Mouse (Mus musculus) heart, embryonic 13.5 days (tissue): ENCODE measurements around the gene Scn3b. TPM values are rescaled to one million over a fixed set of nuclear protein-coding genes. Genes with fewer than 3 reads are reported as not detected.
A peak's percentile ranks its signal among the peaks of the same experiment; 100 is the strongest.

Experiments used
- ATAC-seq: fragments of 200-750 bp; cut with Nextera tagmentation; 2 replicates; pipeline ENCODE4 v1.8.0; 2017; ENCODE audit warnings: moderate TSS enrichment; ENCODE audit not compliant: insufficient number of reproducible peaks, low FRiP score, low TSS enrichment; ENCODE audit errors: extremely low read depth
- H3K27ac ChIP-seq: fragments of 300-500 bp; sonication (generic); replicated peaks from 2 replicates; pipeline ENCODE4 v1.5.1; 2015; ENCODE audit warnings: moderate library complexity, mild to moderate bottlenecking, inconsistent platforms
- H3K27me3 ChIP-seq: fragments of 300-500 bp; sonication (generic); replicated peaks from 2 replicates; pipeline ENCODE4 v1.6.1; 2015; ENCODE audit warnings: mild to moderate bottlenecking, inconsistent platforms
- H3K36me3 ChIP-seq: fragments of 300-500 bp; sonication (generic); 2 replicates; pipeline ENCODE4 v1.6.1; 2015; ENCODE audit warnings: mild to moderate bottlenecking, inconsistent platforms
- H3K4me1 ChIP-seq: fragments of 300-500 bp; sonication (generic); 2 replicates; pipeline ENCODE4 v1.6.1; 2015; ENCODE audit warnings: inconsistent platforms
- H3K4me2 ChIP-seq: fragments of 300-500 bp; sonication (generic); 2 replicates; pipeline ENCODE4 v1.6.1; 2015; ENCODE audit warnings: inconsistent platforms, mild to moderate bottlenecking, moderate library complexity
- H3K4me3 ChIP-seq: fragments of 300-500 bp; sonication (generic); 2 replicates; pipeline ENCODE4 v1.5.1; 2015; ENCODE audit warnings: moderate library complexity, mild to moderate bottlenecking, inconsistent platforms
- H3K9ac ChIP-seq: fragments of 300-500 bp; sonication (generic); 2 replicates; pipeline ENCODE4 v1.6.1; 2015; ENCODE audit warnings: inconsistent platforms, mild to moderate bottlenecking, moderate library complexity
- H3K9me3 ChIP-seq: fragments of 300-500 bp; sonication (generic); 2 replicates; pipeline ENCODE4 v1.6.1; 2016; ENCODE audit warnings: inconsistent platforms
- WGBS: fragments of 180-500 bp; shearing (Covaris S2); methylation state at CpG from one replicate; pipeline ENCODE4 v1.1.7; 2015; ENCODE audit warnings: mixed read lengths; 5-methylcytosine and 5-hydroxymethylcytosine counted together
- polyA plus RNA-seq: library from polyadenylated mRNA; unstranded; fragments of >200 nt; fragmentation: Nextera tagmentation; extraction: Ambion mirVana; gene quantifications from 2 replicates; pipeline ENCODE4 v1.2.1, GENCODE M21; 2015

Gene Scn3b
- polyA plus RNA-seq, 1 experiment from 2014 or later: 1.3 TPM

GRCm38 (mm10) chr9:40269880-40270279 is 863 bp downstream of the Scn3b start:
- Histone ChIP-seq H3K27ac (no peak overlapping the region), H3K36me3 (no peaks in the 10 kb centered on the region), H3K4me3 (peak overlapping the region; percentile 45), H3K9me3 (no peaks in the 10 kb centered on the region), H3K27me3 (peaks cover 39% of the 10 kb centered on the region), H3K4me1 (peaks cover 23% of the 10 kb centered on the region), H3K9ac (no peak overlapping the region), H3K4me2 (peak overlapping the region; percentile 73)
- ATAC-seq: no peak
- 25% methylated on average over 8 of the region's 8 CpGs for WGBS

GRCm38 (mm10) chr9:40271075-40271474 is 2.1 kb downstream of the Scn3b start:
- Histone ChIP-seq H3K4me3 (no peak overlapping the region), H3K4me2 (no peak overlapping the region), H3K4me1 (peaks cover 23% of the 10 kb centered on the region), H3K27ac (no peak overlapping the region), H3K27me3 (peaks cover 39% of the 10 kb centered on the region), H3K36me3 (no peaks in the 10 kb centered on the region), H3K9me3 (no peaks in the 10 kb centered on the region), H3K9ac (no peak overlapping the region)
- no peak for ATAC-seq
- WGBS: 54% methylated on average over 3 of the region's 3 CpGs

GRCm38 (mm10) chr9:40272822-40273221 is 3.8 kb downstream of the Scn3b start:
- no peak overlapping the region for H3K4me2 ChIP-seq
- H3K9ac ChIP-seq: no peak overlapping the region
- H3K4me1 ChIP-seq: peaks cover 23% of the 10 kb centered on the region
- 67% methylated on average over 7 of the region's 7 CpGs for WGBS
- no peak for ATAC-seq
- no peak overlapping the region for H3K4me3 ChIP-seq
- H3K9me3 ChIP-seq: no peaks in the 10 kb centered on the region
- no peak overlapping the region for H3K27ac ChIP-seq
- H3K27me3 ChIP-seq: peaks cover 31% of the 10 kb centered on the region
- H3K36me3 ChIP-seq: no peaks in the 10 kb centered on the region

- no peak for ATAC-seq
Measured at GRCm38 (mm10) chr9:40275904-40276303, 6.9 kb downstream of the Scn3b start.

GRCm38 (mm10) chr9:40277671-40278070 is 8.7 kb downstream of the Scn3b start:
- no peak; the same call in 1 of the 2 replicates for ATAC-seq
- no peaks in the 10 kb centered on the region for H3K27me3 ChIP-seq
- WGBS: 70% methylated on average over 3 of the region's 3 CpGs

More at GRCm38 (mm10) chr9:40275904-40276303, 6.9 kb downstream of the Scn3b start:
- 73% methylated on average over 5 of the region's 5 CpGs for WGBS
- Histone ChIP-seq H3K4me3 (no peak overlapping the region), H3K27me3 (no peaks in the 10 kb centered on the region; the same call in 1 of the 2 replicates), H3K9me3 (no peaks in the 10 kb centered on the region), H3K36me3 (no peaks in the 10 kb centered on the region), H3K4me2 (no peak overlapping the region), H3K4me1 (peaks cover 6% of the 10 kb centered on the region; the same call in 1 of the 2 replicates), H3K27ac (no peak overlapping the region), H3K9ac (no peak overlapping the region)

GRCm38 (mm10) chr9:40279438-40279837 is 10.4 kb downstream of the Scn3b start:
- ATAC-seq: no peak

More at GRCm38 (mm10) chr9:40277671-40278070, 8.7 kb downstream of the Scn3b start:
- Histone ChIP-seq H3K9ac (no peak overlapping the region), H3K4me1 (peaks cover 6% of the 10 kb centered on the region; the same call in 1 of the 2 replicates), H3K36me3 (no peaks in the 10 kb centered on the region), H3K4me3 (no peak overlapping the region), H3K4me2 (no peak overlapping the region), H3K27ac (no peak overlapping the region), H3K9me3 (no peaks in the 10 kb centered on the region)

GRCm38 (mm10) chr9:40282968-40283367 is 14.0 kb downstream of the Scn3b start:
- ATAC-seq: no peak
- Histone ChIP-seq H3K36me3 (no peaks in the 10 kb centered on the region), H3K9ac (no peak overlapping the region), H3K4me3 (no peak overlapping the region), H3K9me3 (no peaks in the 10 kb centered on the region), H3K27me3 (no peaks in the 10 kb centered on the region), H3K4me1 (no peaks in the 10 kb centered on the region), H3K4me2 (no peak overlapping the region), H3K27ac (no peak overlapping the region)
- 78% methylated on average over 7 of the region's 7 CpGs for WGBS

More at GRCm38 (mm10) chr9:40279438-40279837, 10.4 kb downstream of the Scn3b start:
- Histone ChIP-seq H3K27me3 (no peaks in the 10 kb centered on the region), H3K9ac (no peak overlapping the region), H3K4me2 (no peak overlapping the region), H3K9me3 (no peaks in the 10 kb centered on the region), H3K36me3 (no peaks in the 10 kb centered on the region), H3K4me1 (no peaks in the 10 kb centered on the region), H3K27ac (no peak overlapping the region), H3K4me3 (no peak overlapping the region)
- 86% methylated on average over 7 of the region's 7 CpGs for WGBS

GRCm38 (mm10) chr9:40292475-40292874 is 23.5 kb downstream of the Scn3b start:
- Histone ChIP-seq H3K4me1 (no peaks in the 10 kb centered on the region), H3K9ac (no peak overlapping the region), H3K27me3 (no peaks in the 10 kb centered on the region), H3K27ac (no peak overlapping the region), H3K9me3 (no peaks in the 10 kb centered on the region), H3K36me3 (peaks cover 28% of the 10 kb centered on the region), H3K4me2 (no peak overlapping the region), H3K4me3 (no peak overlapping the region)
- no peak for ATAC-seq
- 78% methylated on average over 4 of the region's 4 CpGs for WGBS

GRCm38 (mm10) chr9:40293286-40293685 is 24.3 kb downstream of the Scn3b start:
- no peaks in the 10 kb centered on the region for H3K4me1 ChIP-seq
- no peaks in the 10 kb centered on the region for H3K27me3 ChIP-seq
- 89% methylated on average over 8 of the region's 8 CpGs for WGBS
- no peak for ATAC-seq
- no peak overlapping the region for H3K27ac ChIP-seq
- peaks cover 36% of the 10 kb centered on the region for H3K36me3 ChIP-seq
- no peak overlapping the region for H3K4me2 ChIP-seq
- no peaks in the 10 kb centered on the region for H3K9me3 ChIP-seq
- no peak overlapping the region for H3K4me3 ChIP-seq
- no peak overlapping the region for H3K9ac ChIP-seq

GRCm38 (mm10) chr9:40293740-40294139 is 24.7 kb downstream of the Scn3b start:
- Histone ChIP-seq H3K36me3 (peaks cover 40% of the 10 kb centered on the region), H3K4me3 (no peak overlapping the region), H3K4me2 (no peak overlapping the region), H3K9me3 (no peaks in the 10 kb centered on the region), H3K27me3 (no peaks in the 10 kb centered on the region), H3K27ac (no peak overlapping the region), H3K4me1 (no peaks in the 10 kb centered on the region), H3K9ac (no peak overlapping the region)
- ATAC-seq: no peak
- WGBS: 81% methylated on average over 5 of the region's 5 CpGs

GRCm38 (mm10) chr9:40294210-40294609 is 25.2 kb downstream of the Scn3b start:
- no peak overlapping the region for H3K27ac ChIP-seq
- H3K36me3 ChIP-seq: peaks cover 45% of the 10 kb centered on the region
- no peak overlapping the region for H3K4me2 ChIP-seq
- no peaks in the 10 kb centered on the region for H3K9me3 ChIP-seq
- ATAC-seq: no peak
- no peaks in the 10 kb centered on the region for H3K27me3 ChIP-seq
- H3K9ac ChIP-seq: no peak overlapping the region
- WGBS: 92% methylated on average over 5 of the region's 5 CpGs
- H3K4me1 ChIP-seq: no peaks in the 10 kb centered on the region
- no peak overlapping the region for H3K4me3 ChIP-seq

GRCm38 (mm10) chr9:40294866-40295265 is 25.8 kb downstream of the Scn3b start:
- H3K27me3 ChIP-seq: no peaks in the 10 kb centered on the region
- WGBS: 69% methylated on average over 1 of the region's 1 CpGs
- no peak overlapping the region for H3K4me3 ChIP-seq
- no peaks in the 10 kb centered on the region for H3K9me3 ChIP-seq
- H3K36me3 ChIP-seq: peaks cover 52% of the 10 kb centered on the region
- no peaks in the 10 kb centered on the region for H3K4me1 ChIP-seq
- no peak for ATAC-seq
- no peak overlapping the region for H3K9ac ChIP-seq
- H3K4me2 ChIP-seq: no peak overlapping the region
- H3K27ac ChIP-seq: no peak overlapping the region
